Mouse (Mus musculus) midbrain, embryonic 15.5 days (tissue): ENCODE measurements at regions not wholly inside any gene's neighbourhood (a gene's known extent, or its start where the extent isn't known, plus 50 kb on each side); places are given as distances from the start of the nearest gene placed in this dataset.

Experiments used
- ATAC-seq: fragments of 200-750 bp; cut with Nextera tagmentation; replicated peaks from 2 replicates; pipeline ENCODE4 v1.8.0; 2017; ENCODE audit warnings: moderate TSS enrichment
- H3K27ac ChIP-seq: fragments of 300-500 bp; sonication (generic); 2 replicates; pipeline ENCODE4 v1.5.1; 2015; ENCODE audit warnings: mild to moderate bottlenecking, inconsistent platforms
- H3K27me3 ChIP-seq: fragments of 300-500 bp; sonication (generic); replicated peaks from 2 replicates; pipeline ENCODE4 v1.6.1; 2015; ENCODE audit warnings: inconsistent platforms
- H3K36me3 ChIP-seq: fragments of 300-500 bp; sonication (generic); replicated peaks from 2 replicates; pipeline ENCODE4 v1.6.1; 2015; ENCODE audit warnings: inconsistent platforms
- H3K4me1 ChIP-seq: fragments of 300-500 bp; sonication (generic); 2 replicates; pipeline ENCODE4 v1.6.1; 2015; ENCODE audit warnings: inconsistent platforms
- H3K4me2 ChIP-seq: fragments of 300-500 bp; sonication (generic); 2 replicates; pipeline ENCODE4 v1.6.1; 2015; ENCODE audit warnings: inconsistent platforms, mild to moderate bottlenecking, moderate library complexity
- H3K4me3 ChIP-seq: fragments of 300-500 bp; sonication (generic); 2 replicates; pipeline ENCODE4 v1.5.1; 2015; ENCODE audit warnings: mild to moderate bottlenecking, inconsistent platforms
- H3K9ac ChIP-seq: fragments of 300-500 bp; sonication (generic); 2 replicates; pipeline ENCODE4 v1.6.1; 2015; ENCODE audit warnings: mild to moderate bottlenecking, inconsistent platforms
- H3K9me3 ChIP-seq: fragments of 300-500 bp; sonication (generic); 2 replicates; pipeline ENCODE4 v1.6.1; 2016; ENCODE audit warnings: inconsistent platforms
- WGBS: fragments of 180-500 bp; shearing (Covaris S2); methylation state at CpG from one replicate; pipeline ENCODE4 v1.1.7; 2015; ENCODE audit warnings: mixed read lengths; 5-methylcytosine and 5-hydroxymethylcytosine counted together

DNA sequence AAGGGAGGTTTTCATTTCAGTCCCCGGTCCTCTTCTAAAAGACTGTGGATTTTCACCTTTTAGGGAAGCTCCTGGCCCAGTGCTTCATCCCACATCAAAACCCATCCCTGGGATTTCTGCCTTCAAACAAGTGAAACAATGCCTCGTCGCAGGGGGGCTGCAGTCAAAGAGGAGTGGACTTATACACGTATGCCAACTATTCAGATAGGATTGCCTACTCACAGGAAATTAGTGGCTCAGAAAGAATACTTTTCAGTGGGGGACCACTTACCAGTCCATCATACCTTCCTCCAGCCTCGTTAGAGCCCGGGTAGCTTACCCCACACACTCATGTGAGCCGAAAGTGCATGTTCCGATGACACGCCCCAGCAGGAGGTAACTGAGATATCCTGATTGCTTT, 262.1 kb upstream of the Tenm2 start:
- no peaks in the 10 kb centered on the region for H3K27me3 ChIP-seq
- no peak overlapping the region for H3K4me2 ChIP-seq
- no peak overlapping the region for H3K4me3 ChIP-seq
- H3K36me3 ChIP-seq, result no peaks in the 10 kb centered on the region
- no peak overlapping the region for H3K9ac ChIP-seq
- no peaks in the 10 kb centered on the region for H3K9me3 ChIP-seq
- no peak for ATAC-seq
- H3K27ac ChIP-seq, result no peak overlapping the region
- 20% methylated on average over 9 of the region's 9 CpGs for WGBS
- no peaks in the 10 kb centered on the region for H3K4me1 ChIP-seq

DNA sequence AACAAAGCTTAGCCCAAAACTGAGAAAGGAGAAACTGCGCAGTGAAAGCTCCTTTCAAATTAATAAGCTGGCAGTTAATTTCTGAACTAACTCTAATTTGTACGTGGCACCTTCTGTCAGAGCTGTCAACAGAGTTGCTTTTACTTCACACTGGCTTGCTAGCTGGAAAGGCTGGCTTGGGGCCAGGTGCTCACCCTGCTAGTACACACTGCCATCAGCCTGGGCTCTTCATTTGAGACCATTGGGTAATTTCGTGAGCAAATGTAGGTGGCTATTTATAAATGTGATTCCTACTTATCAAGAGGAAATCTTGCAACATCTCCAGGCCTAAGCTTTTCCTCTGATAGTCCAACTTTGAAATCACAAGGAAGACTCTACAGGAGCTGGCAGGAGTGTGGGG, 244.5 kb upstream of the Tenm2 start:
- 78% methylated on average over 3 of the region's 3 CpGs for WGBS
- Histone ChIP-seq H3K4me2 (no peak overlapping the region), H3K27me3 (no peaks in the 10 kb centered on the region), H3K4me1 (no peaks in the 10 kb centered on the region), H3K9ac (no peak overlapping the region), H3K36me3 (no peaks in the 10 kb centered on the region), H3K27ac (no peak overlapping the region), H3K4me3 (no peak overlapping the region), H3K9me3 (no peaks in the 10 kb centered on the region)
- no peak for ATAC-seq

DNA sequence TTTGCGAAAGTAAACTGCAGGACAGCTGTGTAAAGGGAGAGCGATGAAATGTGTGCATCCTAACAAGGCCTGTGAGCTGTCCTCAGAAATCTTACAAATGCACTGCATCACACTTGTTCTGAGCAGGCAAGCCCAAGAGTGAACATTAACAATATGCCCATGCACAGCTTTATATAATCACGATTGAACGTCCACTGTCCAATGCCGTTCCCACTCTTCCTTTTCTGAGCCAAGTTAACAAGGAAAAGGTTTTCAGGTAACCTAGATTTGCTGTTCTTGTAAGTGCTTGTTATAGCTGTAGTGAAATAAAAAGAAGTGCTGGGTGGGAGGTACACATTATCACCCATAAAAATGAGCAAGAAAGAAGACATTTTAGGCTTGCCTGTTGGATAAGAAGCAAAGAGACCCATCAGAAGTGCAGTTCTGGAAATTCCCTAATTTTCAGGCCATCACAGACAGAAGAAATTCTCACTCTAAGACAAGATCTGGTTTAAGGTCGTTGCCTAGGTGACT, 243.3 kb upstream of the Tenm2 start:
- no peaks in the 10 kb centered on the region for H3K9me3 ChIP-seq
- H3K36me3 ChIP-seq, result no peaks in the 10 kb centered on the region
- no peak overlapping the region for H3K9ac ChIP-seq
- no peaks in the 10 kb centered on the region for H3K4me1 ChIP-seq
- no peaks in the 10 kb centered on the region for H3K27me3 ChIP-seq
- H3K27ac ChIP-seq, result no peak overlapping the region
- H3K4me2 ChIP-seq, result no peak overlapping the region
- no peak overlapping the region for H3K4me3 ChIP-seq
- ATAC-seq, result no peak
- 89% methylated on average over 6 of the region's 6 CpGs for WGBS

DNA sequence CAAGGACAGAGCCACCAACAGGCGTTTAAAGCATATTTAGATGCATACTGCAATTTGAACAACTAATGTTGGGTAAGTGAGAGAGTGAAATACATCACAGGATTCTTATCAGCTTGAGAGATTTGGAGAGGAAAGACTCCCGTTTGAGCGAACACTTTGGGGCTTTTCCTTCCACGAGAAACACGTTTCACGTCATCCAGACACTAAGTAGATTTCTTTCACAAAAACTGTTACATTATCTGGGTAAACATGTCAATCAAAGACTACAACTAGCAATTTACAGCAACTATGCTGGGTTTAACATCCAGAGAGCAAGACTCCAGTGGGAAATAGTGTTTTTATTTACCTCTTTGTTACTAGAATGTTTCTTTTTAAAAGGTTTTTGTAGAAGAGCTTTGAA, 238.3 kb upstream of the Tenm2 start:
- H3K27ac ChIP-seq, result no peak overlapping the region
- no peaks in the 10 kb centered on the region for H3K9me3 ChIP-seq
- 65% methylated on average over 6 of the region's 6 CpGs for WGBS
- no peaks in the 10 kb centered on the region for H3K36me3 ChIP-seq
- no peaks in the 10 kb centered on the region for H3K27me3 ChIP-seq
- H3K4me3 ChIP-seq, result no peak overlapping the region
- H3K4me1 ChIP-seq, result no peaks in the 10 kb centered on the region
- ATAC-seq, result no peak
- no peak overlapping the region for H3K9ac ChIP-seq
- H3K4me2 ChIP-seq, result no peak overlapping the region

DNA sequence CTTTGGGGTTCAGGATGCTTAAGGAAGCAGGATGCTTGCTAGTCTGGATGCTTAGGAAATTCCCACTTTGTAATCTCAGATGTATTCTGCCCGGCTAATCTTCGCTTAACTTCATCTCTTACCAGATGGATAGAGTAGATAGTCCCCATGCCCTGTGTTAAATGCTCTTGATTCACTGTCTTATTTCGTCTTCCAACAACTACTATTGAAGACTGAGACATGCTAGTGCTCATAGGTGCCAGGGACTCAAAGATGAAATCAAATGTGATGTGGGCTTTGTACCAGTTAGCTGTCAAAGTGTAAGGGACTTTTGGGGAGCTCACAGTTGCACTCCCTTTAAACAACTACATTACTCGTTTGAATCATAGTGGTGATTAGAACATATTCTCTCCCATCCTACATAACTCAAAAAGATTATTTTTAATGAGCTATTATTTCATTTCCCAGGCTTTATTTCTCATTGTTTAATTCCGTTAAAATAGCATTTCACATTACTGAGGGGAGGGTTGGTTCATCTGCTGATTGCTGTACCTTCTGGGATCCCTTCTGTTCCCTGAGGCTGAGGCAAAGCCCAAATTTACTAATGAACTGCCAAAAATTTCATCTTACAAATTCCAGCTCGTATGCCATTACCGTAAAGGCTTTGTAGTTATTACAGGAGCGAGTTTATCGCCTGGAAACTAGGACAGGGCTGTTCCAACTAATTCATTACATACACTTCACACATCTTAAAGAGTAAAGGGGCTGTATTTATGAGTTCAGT, 228.1 kb upstream of the Tenm2 start:
- Histone ChIP-seq H3K4me3 (no peak overlapping the region), H3K36me3 (no peaks in the 10 kb centered on the region), H3K27me3 (no peaks in the 10 kb centered on the region), H3K4me2 (no peak overlapping the region), H3K9me3 (no peaks in the 10 kb centered on the region), H3K4me1 (no peaks in the 10 kb centered on the region), H3K27ac (no peak overlapping the region), H3K9ac (no peak overlapping the region)
- ATAC-seq, result no peak
- WGBS, result 78% methylated on average over 9 of the region's 9 CpGs

DNA sequence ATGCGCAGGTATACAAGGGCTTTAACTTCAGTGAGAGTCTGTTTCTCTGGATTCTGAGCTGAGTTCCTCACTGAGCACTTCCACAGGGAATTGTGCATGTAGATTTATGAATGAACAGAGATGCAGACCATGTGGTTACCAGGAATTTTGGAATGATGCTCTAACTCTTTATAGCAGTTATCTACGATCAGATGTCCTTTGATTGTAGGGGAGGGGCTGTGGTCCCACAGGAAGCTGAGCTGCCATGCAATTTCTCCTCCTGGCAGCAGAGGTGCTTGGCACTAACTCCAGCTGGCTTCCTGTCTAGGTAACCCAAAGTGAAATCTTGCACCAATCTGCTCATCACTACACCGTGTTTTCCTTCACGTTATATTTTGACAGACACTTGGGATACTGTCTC, 226.6 kb upstream of the Tenm2 start:
- no peak for ATAC-seq
- no peak overlapping the region for H3K4me3 ChIP-seq
- WGBS, result 91% methylated on average over 4 of the region's 4 CpGs
- H3K4me1 ChIP-seq, result no peaks in the 10 kb centered on the region
- H3K27ac ChIP-seq, result no peak overlapping the region
- H3K4me2 ChIP-seq, result no peak overlapping the region
- no peaks in the 10 kb centered on the region for H3K27me3 ChIP-seq
- H3K9ac ChIP-seq, result no peak overlapping the region
- no peaks in the 10 kb centered on the region for H3K9me3 ChIP-seq
- H3K36me3 ChIP-seq, result no peaks in the 10 kb centered on the region

DNA sequence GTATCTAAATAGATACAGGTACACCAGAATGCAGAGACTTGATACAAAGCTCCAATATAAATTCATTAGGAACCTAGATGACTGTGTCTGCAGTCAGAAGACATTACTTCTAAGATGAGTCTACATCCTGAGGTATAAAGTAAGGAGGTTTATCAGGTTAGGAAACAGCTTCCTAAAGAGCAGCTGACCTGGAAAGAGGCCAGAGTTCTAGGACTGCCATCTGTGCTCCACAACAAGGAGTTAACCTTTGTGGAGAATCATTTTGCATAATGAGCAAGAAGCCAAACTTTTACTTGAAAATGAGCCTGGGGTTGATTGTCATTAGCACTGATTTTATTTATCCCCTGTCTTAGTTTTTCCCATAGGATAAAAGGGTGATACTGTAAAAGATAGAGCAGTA, 211.6 kb upstream of the Tenm2 start:
- no peak for ATAC-seq
- Histone ChIP-seq H3K27ac (no peak overlapping the region), H3K4me2 (no peak overlapping the region), H3K9ac (no peak overlapping the region), H3K4me1 (no peaks in the 10 kb centered on the region), H3K9me3 (no peaks in the 10 kb centered on the region), H3K36me3 (no peaks in the 10 kb centered on the region), H3K4me3 (no peak overlapping the region), H3K27me3 (no peaks in the 10 kb centered on the region)

DNA sequence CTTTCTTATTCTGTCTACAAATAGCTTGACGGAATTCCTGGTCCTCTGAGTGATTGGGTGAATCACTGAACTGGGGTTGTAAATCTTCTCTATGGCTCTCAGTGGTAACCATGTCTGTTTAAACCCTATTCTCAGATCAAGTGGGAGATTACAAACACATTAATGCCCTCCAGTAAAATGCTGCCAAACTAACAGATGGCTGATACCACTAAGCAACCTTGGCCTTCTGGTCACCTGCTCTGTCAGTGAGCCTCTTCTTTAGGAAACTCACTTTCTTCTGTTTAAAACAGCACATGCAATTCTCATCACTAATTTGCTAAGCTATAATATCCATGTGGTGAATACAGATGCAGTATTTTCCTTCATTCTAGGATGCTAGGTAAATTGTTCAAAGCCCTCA, 210.9 kb upstream of the Tenm2 start:
- Histone ChIP-seq H3K27me3 (no peaks in the 10 kb centered on the region), H3K9me3 (no peaks in the 10 kb centered on the region), H3K27ac (no peak overlapping the region), H3K36me3 (no peaks in the 10 kb centered on the region), H3K4me2 (no peak overlapping the region), H3K4me3 (no peak overlapping the region), H3K9ac (no peak overlapping the region), H3K4me1 (no peaks in the 10 kb centered on the region)
- no peak for ATAC-seq
- 95% methylated on average over 1 of the region's 1 CpGs for WGBS

DNA sequence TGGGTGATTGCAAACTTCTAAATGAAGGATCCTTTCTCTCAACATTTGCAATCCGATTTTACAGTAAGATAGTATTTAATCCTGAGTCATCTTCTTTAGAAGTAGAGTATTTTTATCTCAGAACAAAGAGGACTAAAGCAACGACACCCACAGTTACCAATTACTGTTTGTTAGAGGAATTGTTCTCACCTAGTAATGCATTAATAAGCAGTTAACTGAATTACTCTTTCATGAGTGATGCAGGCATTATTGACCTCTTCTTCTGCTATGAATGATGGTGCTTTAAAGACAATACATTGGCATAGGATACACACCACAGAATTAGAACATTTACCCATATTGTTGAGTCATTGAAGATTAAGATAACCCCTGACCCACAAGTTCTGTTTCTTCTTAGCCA, 207.0 kb upstream of the Tenm2 start:
- no peak overlapping the region for H3K9ac ChIP-seq
- H3K4me2 ChIP-seq, result no peak overlapping the region
- H3K27ac ChIP-seq, result no peak overlapping the region
- no peak for ATAC-seq
- H3K4me3 ChIP-seq, result no peak overlapping the region
- no peaks in the 10 kb centered on the region for H3K27me3 ChIP-seq
- H3K4me1 ChIP-seq, result no peaks in the 10 kb centered on the region
- no peaks in the 10 kb centered on the region for H3K36me3 ChIP-seq
- WGBS, result 78% methylated on average over 2 of the region's 2 CpGs
- no peaks in the 10 kb centered on the region for H3K9me3 ChIP-seq

DNA sequence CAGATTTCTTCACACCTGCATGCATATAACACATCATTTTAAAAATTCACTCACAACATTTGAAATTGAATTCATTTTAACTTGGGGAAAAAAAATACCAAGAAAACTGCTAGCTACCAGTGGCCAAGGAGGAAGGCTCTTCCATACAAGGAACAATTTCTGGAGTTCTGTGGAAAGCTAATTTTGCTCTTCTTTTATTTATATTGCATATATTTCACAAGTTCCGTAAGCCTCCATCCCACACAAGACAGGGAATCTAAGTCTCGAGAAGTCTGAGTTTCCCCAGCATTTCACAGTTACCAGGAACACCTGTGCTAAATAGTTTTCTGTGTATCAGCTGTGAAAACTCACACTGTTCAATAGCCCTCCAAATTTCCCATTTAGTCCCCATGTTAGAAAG, 198.8 kb upstream of the Tenm2 start:
- Histone ChIP-seq H3K9ac (no peak overlapping the region), H3K4me3 (no peak overlapping the region), H3K27me3 (no peaks in the 10 kb centered on the region), H3K4me2 (no peak overlapping the region), H3K4me1 (peaks cover 6% of the 10 kb centered on the region; the same call in 1 of the 2 replicates), H3K27ac (no peak overlapping the region), H3K36me3 (no peaks in the 10 kb centered on the region), H3K9me3 (no peaks in the 10 kb centered on the region)
- 62% methylated on average over 2 of the region's 2 CpGs for WGBS
- ATAC-seq, result no peak

DNA sequence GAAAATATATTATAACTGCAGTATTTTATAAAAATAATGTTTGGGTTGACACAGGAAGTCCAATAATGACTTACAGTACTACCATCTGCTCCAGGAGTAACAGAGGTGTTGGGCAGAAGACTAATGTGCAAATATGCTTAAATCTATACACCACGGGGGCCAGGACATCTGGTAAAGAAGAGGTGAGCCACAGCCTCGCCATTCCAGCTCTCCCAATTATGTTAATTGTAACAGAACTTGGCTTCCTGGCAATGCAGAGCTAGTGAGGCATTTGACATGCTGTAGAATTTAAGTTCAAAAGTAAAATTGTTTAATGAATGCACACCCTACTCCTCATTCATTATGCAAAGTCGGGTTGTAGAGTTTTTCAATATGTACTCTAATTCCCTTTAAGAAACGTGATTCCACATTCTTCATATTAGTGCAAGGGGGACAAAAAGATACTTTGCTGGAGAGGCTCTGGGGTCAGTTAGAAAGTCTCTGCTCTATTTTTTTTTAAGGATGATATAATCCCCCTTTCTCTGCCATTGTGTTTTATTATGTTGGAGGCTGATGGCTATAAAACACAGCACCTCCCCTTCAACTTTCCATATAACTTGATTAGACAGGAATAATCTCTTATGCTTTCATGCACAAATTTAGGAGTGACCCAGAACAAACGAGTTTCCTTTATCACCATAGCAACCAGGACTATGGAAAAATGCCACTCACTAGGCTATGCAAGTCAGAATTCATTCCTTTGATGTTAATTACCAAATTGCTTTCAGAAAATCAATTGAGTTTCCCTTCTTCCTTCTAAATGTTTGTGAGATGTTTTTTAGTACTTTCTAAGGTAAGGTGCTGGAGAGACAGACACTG, 188.8 kb upstream of the Tenm2 start:
- H3K27me3 ChIP-seq, result no peaks in the 10 kb centered on the region
- no peaks in the 10 kb centered on the region for H3K36me3 ChIP-seq
- no peak overlapping the region for H3K4me2 ChIP-seq
- no peaks in the 10 kb centered on the region for H3K4me1 ChIP-seq
- 10% methylated on average over 5 of the region's 5 CpGs for WGBS
- H3K9me3 ChIP-seq, result no peaks in the 10 kb centered on the region
- no peak overlapping the region for H3K9ac ChIP-seq
- no peak overlapping the region for H3K27ac ChIP-seq
- no peak overlapping the region for H3K4me3 ChIP-seq
- no peak for ATAC-seq

DNA sequence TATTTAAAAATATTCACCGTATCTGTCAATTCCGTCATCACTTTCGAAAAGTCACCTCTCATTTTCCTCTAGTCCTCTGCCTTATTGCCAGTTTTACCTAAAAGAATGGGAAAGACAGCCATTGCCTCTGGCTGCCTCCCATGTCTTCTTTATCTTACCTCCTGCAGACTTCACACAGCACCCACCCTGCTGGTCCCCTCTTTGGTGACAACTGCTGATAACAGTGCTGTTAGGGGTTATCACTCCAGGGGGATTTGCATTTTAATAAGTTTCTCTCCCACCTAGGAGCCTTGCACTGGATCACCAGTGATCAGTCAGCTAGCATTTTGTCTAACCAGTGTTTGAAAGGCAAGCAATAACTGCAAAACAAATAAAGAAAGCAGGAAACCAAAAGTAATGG, 177.1 kb upstream of the Tenm2 start:
- no peak overlapping the region for H3K4me2 ChIP-seq
- no peak overlapping the region for H3K9ac ChIP-seq
- 73% methylated on average over 3 of the region's 3 CpGs for WGBS
- H3K27me3 ChIP-seq, result no peaks in the 10 kb centered on the region
- no peaks in the 10 kb centered on the region for H3K9me3 ChIP-seq
- no peaks in the 10 kb centered on the region for H3K36me3 ChIP-seq
- no peak overlapping the region for H3K27ac ChIP-seq
- no peak overlapping the region for H3K4me3 ChIP-seq
- ATAC-seq, result no peak
- H3K4me1 ChIP-seq, result no peaks in the 10 kb centered on the region

DNA sequence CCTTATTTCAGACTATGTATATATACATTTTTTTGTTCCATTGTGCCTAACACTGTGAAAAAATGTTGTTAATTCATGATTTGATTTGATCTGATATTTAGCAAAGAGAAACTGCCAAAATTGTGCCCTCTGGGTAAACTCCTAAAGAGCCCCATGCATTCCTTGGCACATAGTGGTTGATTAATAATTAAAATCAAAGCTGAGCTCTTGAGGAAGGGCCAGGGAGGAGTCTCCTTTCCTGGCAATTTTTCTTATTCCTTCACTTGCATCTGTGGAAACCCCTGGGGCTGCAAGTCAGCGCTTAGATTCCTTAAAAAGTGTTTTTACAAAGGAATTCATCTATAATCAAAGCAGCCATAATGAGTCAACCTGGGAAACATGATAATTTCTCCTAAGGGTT, 132.2 kb upstream of the Tenm2 start:
- no peak overlapping the region for H3K4me3 ChIP-seq
- no peak overlapping the region for H3K4me2 ChIP-seq
- H3K36me3 ChIP-seq, result no peaks in the 10 kb centered on the region
- no peaks in the 10 kb centered on the region for H3K27me3 ChIP-seq
- no peak overlapping the region for H3K27ac ChIP-seq
- no peaks in the 10 kb centered on the region for H3K9me3 ChIP-seq
- ATAC-seq, result no peak
- H3K4me1 ChIP-seq, result no peaks in the 10 kb centered on the region
- no peak overlapping the region for H3K9ac ChIP-seq
- WGBS, result 49% methylated on average over 1 of the region's 1 CpGs
